Mouse (Mus musculus): ENCODE data around the gene Eid1.
A peak's percentile ranks its signal among the peaks of the same experiment; 100 is the strongest.

The Eid1 gene

DNA sequence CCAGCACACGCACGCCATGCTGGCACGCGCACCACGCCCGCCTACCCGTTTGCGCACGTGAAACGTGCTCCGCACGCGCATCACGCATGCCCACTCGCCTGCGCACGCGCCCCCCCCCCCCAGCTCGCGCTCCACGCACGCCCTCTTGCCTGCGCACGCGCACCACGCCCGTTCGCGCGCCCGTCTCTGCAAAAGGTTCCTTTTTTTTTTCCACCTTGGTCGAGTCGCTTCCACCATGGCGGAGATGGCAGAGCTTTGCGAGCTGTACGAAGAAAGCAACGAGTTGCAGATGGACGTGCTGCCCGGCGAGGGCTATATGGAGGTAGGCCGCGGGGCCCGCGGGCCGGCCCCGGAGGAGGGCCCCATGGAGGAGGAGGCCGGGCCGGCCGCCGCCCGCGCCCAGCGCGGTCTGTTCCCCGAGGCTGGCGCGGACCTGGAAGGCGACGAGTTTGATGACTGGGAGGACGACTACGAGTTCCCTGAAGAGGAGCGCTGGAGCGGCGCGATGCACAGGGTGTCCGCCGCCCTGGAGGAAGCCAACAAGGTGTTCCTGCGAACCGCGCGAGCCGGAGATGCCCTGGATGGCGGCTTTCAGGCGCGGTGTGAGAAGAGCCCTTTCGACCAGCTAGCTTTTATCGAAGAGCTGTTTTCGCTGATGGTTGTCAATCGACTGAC lies at the start of gene Eid1:
Gene Eid1, plus strand, starts transcription at position 139 of the 675 bp plus-strand sequence.
- peak; percentile 70 for DNase-seq (ENCODE audit: low spot score)

DNA sequence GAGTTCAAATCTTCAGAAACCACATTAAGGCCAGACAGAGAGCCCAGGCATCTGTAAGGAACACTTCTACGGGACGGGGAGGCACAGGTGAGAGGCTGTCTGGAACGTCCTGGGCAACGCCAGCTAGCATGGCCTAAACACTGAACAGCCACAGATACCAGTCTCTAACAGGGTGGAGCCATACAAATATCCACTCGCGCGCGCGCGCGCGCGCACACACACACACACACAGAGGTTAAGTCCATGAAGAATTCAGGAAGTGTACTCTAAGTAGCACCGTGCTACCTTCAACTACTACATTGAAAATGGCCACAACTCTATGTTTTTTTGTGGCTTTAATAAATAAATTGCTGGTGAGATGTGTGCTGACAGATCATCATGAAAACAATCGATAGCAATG lies 49.7 kb upstream of the Eid1 start:
- no peak for DNase-seq (ENCODE audit: low spot score)

- DNase-seq (ENCODE audit: low spot score): no peak
Measured at GRCm38 (mm10) chr2:125624127-125624685, 48.7 kb upstream of the Eid1 start.

- DNase-seq (ENCODE audit: low spot score): peak; percentile 94
Measured at GRCm38 (mm10) chr2:125624837-125625351, 48.0 kb upstream of the Eid1 start, which contains the start of gene Cep152. TSS of gene Cep152 (minus strand) at chr2:125625113.

DNA sequence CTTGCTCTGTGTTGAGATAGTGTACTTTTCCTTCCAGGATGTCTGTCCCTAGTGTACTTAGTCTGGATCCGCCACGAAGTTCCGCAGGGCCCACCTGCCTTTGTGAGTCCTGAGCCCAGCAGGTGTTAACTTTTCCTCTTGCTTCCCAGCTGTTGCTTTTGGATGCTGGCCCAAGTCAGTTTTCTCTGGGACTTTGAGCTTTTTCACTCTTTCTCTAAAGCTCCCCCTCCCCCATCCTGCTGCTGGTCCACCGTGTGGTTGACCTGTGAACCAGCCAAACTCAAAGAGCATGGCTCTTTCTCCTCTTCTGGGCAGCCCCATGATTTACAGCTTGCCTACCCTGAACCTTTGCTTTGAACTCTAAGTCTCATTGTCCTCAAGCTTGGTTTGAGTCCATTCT lies 46.4 kb upstream of the Eid1 start:
- DNase-seq (ENCODE audit: low spot score): no peak

DNA sequence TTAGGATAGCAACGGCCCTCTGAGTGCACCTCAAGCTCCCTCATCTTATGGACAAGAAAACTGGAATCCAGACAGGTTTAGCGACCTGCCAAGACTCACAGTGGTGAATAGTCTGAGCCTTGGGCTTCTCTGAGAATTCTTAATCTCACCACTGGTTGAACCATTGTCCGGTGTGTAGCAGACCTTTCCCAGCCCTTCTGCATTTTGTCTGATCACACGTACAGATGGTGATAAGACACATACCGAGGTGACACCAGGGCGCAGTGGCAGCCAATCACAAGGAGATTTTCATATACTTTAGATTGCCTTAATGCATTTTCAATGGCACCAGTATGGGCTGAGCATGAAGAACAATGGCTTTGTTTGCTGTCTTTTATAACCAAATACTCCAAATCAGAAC lies 44.4 kb upstream of the Eid1 start:
- no peak for DNase-seq (ENCODE audit: low spot score)

DNA sequence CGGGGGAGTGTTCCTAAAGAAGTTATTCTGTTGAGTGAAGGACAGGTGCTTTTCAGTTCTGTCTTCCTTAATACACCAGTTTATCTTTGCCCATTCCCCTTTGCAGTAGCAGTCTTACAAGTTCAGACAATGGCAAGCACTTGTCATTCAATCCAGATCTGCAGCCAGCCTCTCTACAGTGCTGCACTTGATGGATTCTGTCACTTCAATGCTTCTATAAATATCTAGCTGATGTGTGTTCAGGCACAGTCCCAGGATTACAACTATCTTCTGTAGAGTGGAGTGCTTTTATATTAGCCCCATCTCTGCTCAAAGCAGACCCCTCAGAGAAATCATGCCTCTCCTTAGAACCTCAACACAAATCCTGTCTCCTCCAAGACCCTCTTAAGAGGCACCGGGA lies 42.9 kb upstream of the Eid1 start:
- no peak for DNase-seq (ENCODE audit: low spot score)

DNA sequence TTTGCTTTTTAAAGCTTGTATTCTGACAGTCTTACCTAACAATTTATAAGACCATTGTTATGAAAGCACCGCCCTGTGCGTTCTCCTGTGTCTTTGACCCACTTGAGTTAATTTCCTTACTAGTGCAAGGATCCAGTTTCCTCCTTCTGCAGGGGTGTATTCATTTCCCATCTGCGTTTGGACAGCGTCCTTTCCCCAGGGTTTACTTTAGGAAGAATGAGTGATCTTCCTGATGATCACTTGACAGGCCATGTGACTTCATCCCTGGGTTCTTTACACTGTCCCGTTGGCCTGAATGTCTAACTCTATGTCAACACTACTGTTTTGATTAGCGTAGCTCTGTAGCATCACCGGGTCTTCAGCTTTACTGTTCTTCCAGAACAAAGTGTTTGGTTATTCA lies 35.6 kb upstream of the Eid1 start:
- DNase-seq (ENCODE audit: low spot score): no peak

- DNase-seq (ENCODE audit: low spot score): no peak
Measured at GRCm38 (mm10) chr2:125644912-125645311, 28.0 kb upstream of the Eid1 start.

DNA sequence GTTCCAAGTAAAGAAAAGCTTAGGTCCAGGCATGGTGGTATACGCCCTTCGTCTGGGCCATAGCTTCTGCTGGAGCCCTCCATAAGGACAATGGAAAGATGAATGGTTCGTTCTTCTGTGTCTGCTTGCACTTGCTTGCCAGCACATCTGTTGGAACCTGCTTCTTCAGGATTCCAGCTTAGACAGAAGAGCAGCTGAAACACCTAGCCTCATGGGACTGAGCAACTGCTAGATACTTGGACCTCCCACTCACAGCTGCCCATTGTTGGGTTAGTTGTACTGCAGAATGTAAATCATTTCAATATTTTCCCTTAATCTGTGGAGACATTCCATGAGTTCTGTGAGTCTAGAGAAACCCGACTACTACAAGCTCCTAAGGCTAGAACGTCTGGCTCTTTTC lies 22.9 kb upstream of the Eid1 start:
- DNase-seq (ENCODE audit: low spot score): no peak

GRCm38 (mm10) chr2:125650742-125651352 lies 22.0 kb upstream of the Eid1 start:
- no peak for DNase-seq (ENCODE audit: low spot score)

DNA sequence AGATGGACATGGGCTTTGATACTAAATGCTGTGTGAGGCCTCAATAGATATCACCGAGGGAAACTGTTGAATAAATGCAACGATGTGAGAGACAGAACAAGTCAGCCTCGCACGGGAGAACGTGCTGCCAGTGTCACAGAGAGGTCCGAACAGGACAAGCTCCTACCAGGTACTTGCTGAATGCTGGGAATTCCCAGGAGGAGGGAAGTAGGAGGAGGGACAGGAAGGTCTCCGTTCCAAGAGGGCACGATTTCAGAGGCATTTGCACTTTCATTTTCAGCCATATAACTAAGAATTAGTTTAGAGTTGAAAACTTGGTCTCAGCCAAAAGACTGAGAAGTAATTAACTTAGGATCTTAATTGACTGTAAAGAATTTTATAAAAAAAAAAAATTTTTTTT lies 21.3 kb upstream of the Eid1 start:
- DNase-seq (ENCODE audit: low spot score): no peak

GRCm38 (mm10) chr2:125653286-125653685 lies 19.6 kb upstream of the Eid1 start:
- DNase-seq (ENCODE audit: low spot score): no peak

DNA sequence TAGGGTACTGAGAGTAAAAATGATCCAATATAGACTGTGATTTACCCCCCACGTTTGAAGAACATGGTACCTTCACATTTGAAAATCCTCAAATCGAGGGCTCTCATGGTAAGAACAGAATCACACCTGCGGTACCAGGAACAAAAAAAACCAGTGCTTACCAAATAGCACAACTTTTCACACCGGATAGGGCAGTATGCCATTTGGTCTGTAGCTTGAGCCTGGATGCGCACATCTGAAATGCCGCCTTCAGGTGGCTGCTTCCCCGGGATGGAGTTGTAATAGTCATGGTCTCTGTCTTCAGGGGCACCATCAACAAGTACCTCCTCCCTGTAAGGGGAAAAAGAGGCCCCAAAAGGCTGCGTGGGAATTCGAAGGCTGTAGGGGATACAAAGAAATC lies 17.5 kb upstream of the Eid1 start:
- no peak for DNase-seq (ENCODE audit: low spot score)

GRCm38 (mm10) chr2:125659823-125660536 lies 12.9 kb upstream of the Eid1 start:
- DNase-seq (ENCODE audit: low spot score): no peak

DNA sequence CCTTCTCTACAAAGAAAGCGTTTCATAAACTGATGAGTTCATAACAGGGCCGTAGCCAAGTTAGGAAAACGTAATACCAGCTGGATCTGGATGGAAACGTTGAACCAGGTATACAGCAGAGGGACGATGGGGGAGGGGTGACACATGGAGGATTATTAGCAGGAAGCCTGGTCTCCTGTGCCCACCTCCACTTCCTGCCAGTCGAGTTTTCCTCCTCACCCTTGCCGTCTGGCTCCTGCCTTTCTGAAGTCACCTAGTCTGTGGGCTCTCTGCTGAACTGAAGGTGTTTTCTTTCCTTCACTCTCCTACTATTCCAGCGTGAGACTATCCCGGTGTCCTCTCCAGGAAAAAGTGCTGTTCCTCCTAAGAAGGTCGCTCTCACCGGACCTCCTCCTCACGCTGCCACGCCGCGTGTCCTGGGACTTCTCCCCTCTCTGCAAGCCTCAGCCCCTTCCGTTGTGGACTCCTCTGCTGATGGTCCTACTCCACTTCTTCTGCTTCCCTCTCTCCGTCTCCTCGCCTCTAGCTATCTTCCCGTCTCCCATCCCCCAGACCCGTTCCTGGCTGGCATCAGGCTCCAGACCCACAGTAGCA lies 12.3 kb upstream of the Eid1 start:
- DNase-seq (ENCODE audit: low spot score): no peak

GRCm38 (mm10) chr2:125661156-125661555 lies 11.7 kb upstream of the Eid1 start:
- no peak for DNase-seq (ENCODE audit: low spot score)

- no peak for DNase-seq (ENCODE audit: low spot score)
Measured at GRCm38 (mm10) chr2:125662517-125662916, 10.4 kb upstream of the Eid1 start.

DNA sequence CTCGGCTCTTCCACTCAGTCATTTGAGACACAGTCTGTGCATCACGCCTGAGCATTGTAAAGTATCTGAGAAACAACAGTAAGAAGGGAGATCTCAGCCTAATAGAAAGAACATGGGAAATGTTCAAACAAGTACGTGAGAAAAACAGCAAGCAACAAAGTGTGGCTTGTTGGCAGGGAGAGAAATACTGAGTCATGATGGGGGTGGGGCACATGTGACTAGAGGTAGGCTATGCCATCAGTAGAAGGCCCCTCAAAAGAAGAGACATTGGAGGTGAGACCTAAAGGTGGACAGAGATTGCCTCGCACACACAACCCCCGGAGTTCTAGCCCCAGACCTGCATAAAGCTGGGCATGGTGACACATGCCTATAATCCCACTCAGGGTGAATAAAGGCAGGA lies 7.7 kb upstream of the Eid1 start:
- DNase-seq (ENCODE audit: low spot score): no peak

DNA sequence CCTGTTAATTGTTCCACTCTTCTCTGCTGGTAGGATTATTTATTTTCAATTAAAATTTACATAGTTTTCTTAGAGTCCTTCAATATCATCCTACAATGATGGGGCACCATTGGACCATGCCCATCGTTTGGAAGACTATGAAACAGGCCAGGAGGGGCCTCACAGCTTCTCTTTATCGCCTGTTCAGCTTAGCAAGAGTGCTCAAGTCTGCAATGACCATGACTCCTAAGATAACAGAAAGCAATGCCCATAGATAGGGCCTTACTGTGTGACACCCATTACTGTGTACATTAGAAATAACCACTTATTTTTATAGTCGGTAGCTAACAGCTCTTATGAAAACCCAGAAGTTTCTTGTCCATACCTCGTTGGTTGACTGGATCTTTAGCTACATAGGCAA lies 7.0 kb upstream of the Eid1 start:
- no peak for DNase-seq (ENCODE audit: low spot score)

- no peak for DNase-seq (ENCODE audit: low spot score)
Measured at GRCm38 (mm10) chr2:125666668-125667067, 6.2 kb upstream of the Eid1 start.

- no peak for DNase-seq (ENCODE audit: low spot score)
Measured at GRCm38 (mm10) chr2:125667184-125667583, 5.7 kb upstream of the Eid1 start.
